ENCODE assay signal across 8 mouse cellular contexts in the genomic region with DNA sequence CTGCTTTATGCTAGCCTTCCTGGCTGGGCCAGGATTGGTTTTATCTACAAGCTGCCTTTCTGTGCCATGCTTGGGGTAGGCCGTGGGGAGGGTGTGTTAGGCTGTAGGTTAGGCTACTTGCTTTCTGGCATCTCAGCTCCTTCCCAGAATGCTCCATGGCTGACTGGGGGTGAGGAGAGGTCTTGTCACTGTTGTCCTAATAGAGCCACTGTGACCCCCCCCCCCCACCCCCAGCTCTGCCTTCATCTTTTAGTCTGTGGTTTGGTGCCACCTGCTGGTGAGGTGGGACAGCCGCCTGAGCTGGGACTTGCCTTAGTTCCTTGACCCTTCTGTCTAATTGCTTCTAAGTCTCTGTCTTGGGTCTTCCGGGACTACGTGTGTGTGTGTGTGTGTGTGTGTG. TPM values are rescaled to one million over a fixed set of nuclear protein-coding genes. Genes with fewer than 3 reads are reported as not detected.
DNase-seq lines count a peak whose midpoint lies in the region; TF ChIP-seq lines count a peak whose summit lies in the region.

No protein-coding gene starts in this region.

- 25% methylated on average over 4 of the region's 4 CpGs for WGBS in embryonic facial prominence, embryonic 10.5 days

- peak; percentile 79 for DNase-seq in adrenal gland, postnatal 10 days
- peak; percentile 72 for DNase-seq in embryonic facial prominence, embryonic 10.5 days (ENCODE audit: low spot score)
- DNase-seq in heart, postnatal 10 days: peak; percentile 54 to 82
- DNase-seq in layer of hippocampus, adult 2 months (ENCODE audit: low spot score in 2 of 2): peak in 1 of 2 experiments; percentile 77
- peak; percentile 69 for DNase-seq in lung, postnatal 25 days (ENCODE audit: low spot score)
- peak; percentile 73 to 78 for DNase-seq in right cerebral cortex, adult 2 months (ENCODE audit: low spot score in 2 of 2)
- DNase-seq in frontal cortex, postnatal 14 days (ENCODE audit: low spot score in 2 of 2): no peak

- no peaks in the 10 kb centered on the region for H3K9me3 ChIP-seq in ES-Bruce4 (replicated peaks; ENCODE audit: control insufficient read depth, insufficient read depth, low read length, poor library complexity, severe bottlenecking)
- H3K9me3 ChIP-seq in embryonic facial prominence, embryonic 10.5 days: no peaks in the 10 kb centered on the region

- no peak for TF ChIP-seq EP300 in ES-Bruce4 (IDR thresholded peaks at IDR 0.05; ENCODE audit: insufficient read depth, low read depth, low read length)

- no peak overlapping the region for H3K27ac ChIP-seq in ES-Bruce4 (ENCODE audit: insufficient read depth, low read length)
- H3K27ac ChIP-seq in embryonic facial prominence, embryonic 10.5 days (replicated peaks): no peak overlapping the region
- peak overlapping the region; percentile 90 for H3K27ac ChIP-seq in layer of hippocampus, adult 2 months

- no peak for TF ChIP-seq POLR2A in ES-Bruce4 (IDR thresholded peaks at IDR 0.05; ENCODE audit: insufficient read depth, low read length)

- TF ChIP-seq CTCF in ES-Bruce4 (IDR thresholded peaks at IDR 0.05; ENCODE audit: low read depth, low read length): peak; percentile 76
- TF ChIP-seq CTCF in layer of hippocampus, adult 2 months (conservative IDR thresholded peaks at IDR 0.05): peak; percentile 70

- H3K4me1 ChIP-seq in ES-Bruce4 (ENCODE audit: control insufficient read depth, insufficient read depth, low read length): no peaks in the 10 kb centered on the region
- peaks cover 37% of the 10 kb centered on the region for H3K4me1 ChIP-seq in embryonic facial prominence, embryonic 10.5 days

- no peak overlapping the region for H3K4me3 ChIP-seq in ES-Bruce4 (ENCODE audit: low read depth, low read length)
- H3K4me3 ChIP-seq in embryonic facial prominence, embryonic 10.5 days: peak overlapping the region; percentile 34
- peak overlapping the region; percentile 13; the same call in 1 of the 2 replicates for H3K4me3 ChIP-seq in layer of hippocampus, adult 2 months

- no peaks in the 10 kb centered on the region for H3K36me3 ChIP-seq in ES-Bruce4 (ENCODE audit: control insufficient read depth, insufficient read depth, low read length, poor library complexity, severe bottlenecking)
- H3K36me3 ChIP-seq in embryonic facial prominence, embryonic 10.5 days (replicated peaks): no peaks in the 10 kb centered on the region

- H3K27me3 ChIP-seq in ES-Bruce4 (ENCODE audit: control insufficient read depth, insufficient read depth, low read length, poor library complexity, severe bottlenecking): no peaks in the 10 kb centered on the region
- peaks cover 96% of the 10 kb centered on the region for H3K27me3 ChIP-seq in embryonic facial prominence, embryonic 10.5 days (replicated peaks; ENCODE audit: low read depth, poor library complexity, severe bottlenecking)

- intact Hi-C loops in heart, postnatal 10 days (cut with DNase I): loop anchor here (5.0 kb wide), 1 partner anchor 440 kb away; no protein-coding TSS in a partner anchor

- no peak overlapping the region for H3K9ac ChIP-seq in ES-Bruce4 (ENCODE audit: low read depth, poor library complexity, severe bottlenecking)

RNA-seq across cellular contexts. Expression of a gene that starts 6.6 kb away (rescaled TPM):
- 6.0 and 6.9 TPM in 2 replicates for polyA plus RNA-seq in ES-Bruce4 (2011; ENCODE audit: insufficient read depth, insufficient read length, low read depth, missing spikeins)
- total RNA-seq in adrenal gland, postnatal 10 days (2021): 1 to 10 TPM; 2.3 to 3.3 TPM
- 0.82 and 1.1 TPM in 2 replicates for polyA plus RNA-seq in embryonic facial prominence, embryonic 10.5 days (2016; fragmentation: Nextera tagmentation; extraction: Ambion mirVana)
- total RNA-seq in heart, postnatal 10 days (2021): not detected
- total RNA-seq in layer of hippocampus, adult 2 months (2021): 100 to 1,000 TPM in 1 of 2 experiments, 10 to 100 TPM in 1; 99.8 to 106 TPM

RNA-seq across cellular contexts. Expression of a gene that starts 6.7 kb away (rescaled TPM):
- 12.5 and 13.3 TPM in 2 replicates for polyA plus RNA-seq in ES-Bruce4 (2011; ENCODE audit: insufficient read depth, insufficient read length, low read depth, missing spikeins)
- total RNA-seq in adrenal gland, postnatal 10 days (2021): 1 to 10 TPM; 7.1 to 7.2 TPM
- polyA plus RNA-seq in embryonic facial prominence, embryonic 10.5 days (2016; fragmentation: Nextera tagmentation; extraction: Ambion mirVana): 18.0 and 21.3 TPM in 2 replicates
- total RNA-seq in heart, postnatal 10 days (2021): 10 to 100 TPM; 11.2 to 11.8 TPM
- total RNA-seq in layer of hippocampus, adult 2 months (2021): 100 to 1,000 TPM; 136 to 141 TPM

RNA-seq across cellular contexts. Expression of a gene that starts 15.0 kb away (rescaled TPM):
- 41.6 and 51.5 TPM in 2 replicates for polyA plus RNA-seq in ES-Bruce4 (2011; ENCODE audit: insufficient read depth, insufficient read length, low read depth, missing spikeins)
- total RNA-seq in adrenal gland, postnatal 10 days (2021): 10 to 100 TPM; 30.4 to 31.3 TPM
- 8.3 and 10.6 TPM in 2 replicates for polyA plus RNA-seq in embryonic facial prominence, embryonic 10.5 days (2016; fragmentation: Nextera tagmentation; extraction: Ambion mirVana)
- total RNA-seq in heart, postnatal 10 days (2021): 10 to 100 TPM; 26.4 to 26.9 TPM
- total RNA-seq in layer of hippocampus, adult 2 months (2021): 10 to 100 TPM; 25.4 to 29.8 TPM

RNA-seq across cellular contexts. Expression of a gene that starts 36.5 kb away (rescaled TPM):
- polyA plus RNA-seq in ES-Bruce4 (2011; ENCODE audit: insufficient read depth, insufficient read length, low read depth, missing spikeins): 0.17 and 0.22 TPM in 2 replicates
- total RNA-seq in adrenal gland, postnatal 10 days (2021): under 1 TPM; 0.18 to 0.27 TPM
- 1.5 and 2.4 TPM in 2 replicates for polyA plus RNA-seq in embryonic facial prominence, embryonic 10.5 days (2016; fragmentation: Nextera tagmentation; extraction: Ambion mirVana)
- total RNA-seq in heart, postnatal 10 days (2021): not detected
- total RNA-seq in layer of hippocampus, adult 2 months (2021): 1 to 10 TPM in 1 of 2 experiments, under 1 TPM in 1; 0.83 to 1.0 TPM

RNA-seq across cellular contexts. Expression of a gene that starts 36.8 kb away (rescaled TPM):
- polyA plus RNA-seq in ES-Bruce4 (2011; ENCODE audit: insufficient read depth, insufficient read length, low read depth, missing spikeins): 45.9 and 60.3 TPM in 2 replicates
- 10 to 100 TPM; 22.3 to 23.9 TPM for total RNA-seq in adrenal gland, postnatal 10 days (2021)
- 63.3 and 67.3 TPM in 2 replicates for polyA plus RNA-seq in embryonic facial prominence, embryonic 10.5 days (2016; fragmentation: Nextera tagmentation; extraction: Ambion mirVana)
- 10 to 100 TPM; 12.5 to 15.1 TPM for total RNA-seq in heart, postnatal 10 days (2021)
- total RNA-seq in layer of hippocampus, adult 2 months (2021): 10 to 100 TPM; 13.8 to 14.5 TPM

Comparison
In these comparisons a context has a peak if more than half of its experiments do, and no peak if none do; other contexts are left out.
1. DNase-seq: peak in adrenal gland, postnatal 10 days (single experiment), embryonic facial prominence, embryonic 10.5 days (single experiment), heart, postnatal 10 days (2 of 2), lung, postnatal 25 days (single experiment) and right cerebral cortex, adult 2 months (2 of 2); none in frontal cortex, postnatal 14 days (0 of 2).
2. RNA of a gene that starts 6.6 kb away (total RNA-seq): 99.8 to 106 TPM in layer of hippocampus, adult 2 months; 2.3 to 3.3 TPM in adrenal gland, postnatal 10 days and not detected in heart, postnatal 10 days; every median in the first group is over 10 times any median in the second.
3. RNA of a gene that starts 6.7 kb away (total RNA-seq): 136 to 141 TPM in layer of hippocampus, adult 2 months; 11.2 to 11.8 TPM in heart, postnatal 10 days and 7.1 to 7.2 TPM in adrenal gland, postnatal 10 days; every median in the first group is over 10 times any median in the second.